Mouse (Mus musculus): ENCODE measurements around the gene Ctc1. TPM values are rescaled to one million over a fixed set of nuclear protein-coding genes. Genes with fewer than 3 reads are reported as not detected.

Ctc1 gene
- polyA plus RNA-seq, 2 experiments from 2014 or later = 8.7 to 14.6 TPM

DNA sequence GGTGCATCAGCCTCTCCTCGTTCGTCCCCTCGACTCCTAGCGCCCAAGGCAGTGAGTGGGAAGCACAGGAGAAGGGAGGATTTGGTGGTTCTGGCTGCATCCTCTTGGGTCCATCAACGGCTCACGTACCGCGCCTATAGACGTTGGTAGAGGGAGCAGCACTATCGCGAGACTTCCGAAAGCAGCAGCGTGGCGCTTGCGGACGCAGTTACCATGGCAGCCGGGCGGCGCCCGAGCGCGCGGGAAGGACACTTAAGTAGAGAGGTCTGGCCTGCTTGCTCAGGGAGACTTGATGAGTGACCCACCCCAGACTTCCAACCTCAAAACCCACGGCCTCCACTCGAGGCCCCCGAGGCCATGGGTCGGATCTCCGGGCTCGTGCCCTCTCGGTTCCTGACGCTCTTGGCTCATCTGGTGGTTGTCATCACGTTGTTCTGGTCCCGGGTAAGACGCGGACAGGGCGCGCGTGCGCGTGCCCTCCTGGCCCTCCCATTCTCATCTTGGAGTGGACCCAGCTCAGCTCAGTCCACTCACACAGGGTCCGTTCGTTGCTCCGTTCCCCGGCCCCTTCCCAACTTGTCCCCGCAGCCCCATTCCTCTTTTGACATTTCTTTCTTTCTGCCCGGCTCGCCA lies 55.0 kb downstream of the Ctc1 start, which contains the start of gene Tmem107:
Gene Tmem107, plus strand, starts transcription at position 217 of the 633 bp plus-strand sequence.
- peak; percentile 84 for ATAC-seq

DNA sequence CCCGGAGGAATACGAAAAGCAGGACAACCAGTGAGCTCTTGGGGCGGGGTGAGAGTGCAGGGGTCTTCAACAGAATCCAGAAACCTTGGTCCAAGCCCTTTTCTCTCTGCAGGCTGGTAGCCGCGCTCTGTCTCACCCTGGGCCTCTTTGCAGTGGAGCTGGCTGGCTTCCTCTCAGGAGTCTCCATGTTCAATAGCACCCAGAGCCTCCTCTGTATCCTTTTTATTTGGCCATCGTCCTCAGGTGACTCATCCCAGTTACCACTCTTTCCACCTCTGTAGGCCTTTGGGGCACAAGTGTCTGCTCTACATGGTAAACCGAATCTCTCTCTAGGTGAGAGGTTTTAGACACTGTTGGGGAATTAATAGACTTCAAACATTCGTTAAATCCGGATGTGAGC lies 55.6 kb downstream of the Ctc1 start:
- ATAC-seq = no peak

DNA sequence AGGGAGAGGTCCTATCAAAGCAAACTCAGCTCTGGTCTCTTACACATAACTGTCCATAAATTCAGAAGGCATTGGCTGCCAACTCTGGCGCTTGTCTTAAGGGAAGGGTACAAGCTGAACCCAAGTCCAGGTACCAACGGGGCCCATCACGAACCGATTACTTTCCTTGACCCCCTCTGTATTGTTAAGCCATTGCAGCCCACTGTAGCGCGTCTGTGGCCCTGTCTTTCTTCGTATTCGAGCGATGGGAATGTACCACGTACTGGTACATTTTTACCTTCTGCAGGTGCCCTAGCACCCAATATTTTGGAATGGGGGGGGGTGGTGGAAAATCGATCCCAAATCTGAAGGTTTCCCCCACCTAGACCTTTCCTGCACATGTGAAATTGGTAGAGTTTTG lies 56.5 kb downstream of the Ctc1 start:
- ATAC-seq = no peak

DNA sequence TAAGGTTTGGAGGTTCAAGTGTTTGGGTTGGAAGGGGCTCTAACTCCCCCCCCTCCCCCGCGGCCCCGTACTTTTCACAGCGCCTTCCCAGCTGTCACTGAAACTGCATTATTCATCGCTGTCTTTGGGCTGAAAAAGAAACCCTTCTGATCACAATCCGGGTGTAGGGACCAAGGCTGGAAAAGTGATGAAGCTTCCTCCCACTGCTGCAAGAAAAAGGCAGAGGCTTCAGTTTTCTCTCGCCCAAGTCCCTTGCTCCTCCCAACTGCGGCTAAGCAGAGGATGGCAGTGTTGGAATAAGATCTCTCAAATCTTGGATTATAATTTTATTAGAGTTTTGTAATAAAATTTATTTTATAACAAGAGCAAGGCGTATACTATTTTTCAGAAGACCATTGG lies 57.0 kb downstream of the Ctc1 start:
- no peak for ATAC-seq

DNA sequence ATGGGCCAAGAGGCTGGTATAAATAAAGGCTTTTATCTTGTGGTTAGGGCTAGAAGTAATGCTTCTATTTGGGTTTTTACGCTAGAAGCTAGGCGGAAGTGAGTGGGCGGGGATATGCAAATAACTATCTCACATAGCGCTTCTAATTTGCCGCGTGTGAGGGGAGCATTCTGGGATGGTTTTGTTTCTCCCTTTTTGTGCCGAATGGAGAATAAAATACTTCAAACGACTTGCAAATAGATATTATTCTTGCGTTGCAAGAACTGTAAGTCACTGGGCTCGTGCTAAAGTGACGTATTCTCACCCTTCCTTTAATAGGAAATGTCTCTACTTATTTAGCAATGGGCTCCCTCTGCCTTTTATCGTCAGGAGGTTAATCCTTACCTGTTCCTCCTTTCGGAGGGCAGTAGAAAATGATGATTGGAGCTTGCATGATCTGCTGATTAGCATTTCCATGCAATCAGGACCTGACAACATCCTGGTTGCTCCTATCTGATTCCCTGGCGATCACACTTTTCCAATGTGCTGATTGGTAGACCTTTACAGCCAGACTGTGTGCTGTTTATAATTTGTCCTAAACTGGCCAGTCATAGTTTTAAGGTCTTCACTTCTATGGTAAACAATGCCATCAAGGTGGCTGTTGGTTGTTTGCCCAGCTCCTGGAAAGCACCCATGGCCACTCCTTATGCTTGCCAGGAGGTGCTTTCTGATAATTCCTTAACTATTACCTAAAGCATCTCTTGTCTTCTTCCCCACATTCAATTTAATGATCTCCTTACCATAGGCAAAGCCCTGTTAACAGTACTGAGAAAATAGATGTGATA lies 57.6 kb downstream of the Ctc1 start:
- peak; percentile 65 for ATAC-seq

DNA sequence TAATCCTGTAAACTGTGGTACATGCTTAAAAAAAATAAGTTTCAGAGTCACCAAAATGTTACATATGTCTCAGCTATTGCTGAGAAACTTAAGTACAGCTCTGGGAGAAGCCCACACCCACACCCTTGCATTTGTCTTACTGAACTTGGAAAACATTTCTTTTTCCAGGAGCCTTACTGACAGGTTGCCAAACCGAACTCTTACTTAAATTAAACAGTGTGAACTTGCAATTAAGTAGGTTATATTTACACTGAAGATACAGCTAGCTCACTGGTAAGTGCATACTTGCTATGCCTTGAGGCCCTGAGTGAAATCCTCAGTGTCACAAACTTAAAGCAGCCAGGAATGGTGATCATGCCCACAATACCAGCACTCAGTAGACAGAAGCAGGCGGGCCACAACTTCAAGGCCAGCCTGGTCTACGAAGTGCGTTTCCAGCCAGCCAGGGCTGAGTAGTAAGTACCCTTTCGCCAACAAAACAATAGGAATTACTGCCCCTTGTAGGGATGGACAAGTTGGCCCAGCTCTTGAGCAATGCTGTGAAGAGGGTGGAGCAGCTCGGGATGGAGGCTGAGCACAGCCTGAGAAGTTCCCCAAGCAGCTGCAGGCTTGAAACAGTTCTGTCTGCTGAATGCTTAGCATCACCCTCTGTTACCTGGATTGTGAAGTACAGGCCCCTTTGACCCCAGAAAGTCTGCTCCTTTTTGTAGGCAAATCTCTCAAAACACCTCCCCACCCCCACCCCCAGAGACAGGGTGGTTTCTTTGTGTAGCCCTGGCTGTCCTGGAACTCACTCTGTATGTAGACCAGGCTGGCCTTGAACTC lies 58.5 kb downstream of the Ctc1 start:
- ATAC-seq = no peak

DNA sequence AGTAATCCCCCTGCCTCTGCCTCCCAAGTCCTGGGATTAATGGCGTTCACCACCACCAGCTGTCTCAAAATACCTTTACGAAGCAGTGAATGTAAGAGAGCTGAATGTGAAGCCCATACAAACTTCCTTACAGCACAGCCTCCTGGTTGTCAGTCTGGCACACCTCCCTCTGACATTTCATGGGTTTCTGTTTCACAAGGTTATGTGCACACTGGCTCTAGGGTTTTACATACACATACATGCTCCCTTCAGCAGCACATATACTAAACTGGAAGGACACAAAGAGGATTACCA lies 59.0 kb downstream of the Ctc1 start:
- ATAC-seq = no peak

DNA sequence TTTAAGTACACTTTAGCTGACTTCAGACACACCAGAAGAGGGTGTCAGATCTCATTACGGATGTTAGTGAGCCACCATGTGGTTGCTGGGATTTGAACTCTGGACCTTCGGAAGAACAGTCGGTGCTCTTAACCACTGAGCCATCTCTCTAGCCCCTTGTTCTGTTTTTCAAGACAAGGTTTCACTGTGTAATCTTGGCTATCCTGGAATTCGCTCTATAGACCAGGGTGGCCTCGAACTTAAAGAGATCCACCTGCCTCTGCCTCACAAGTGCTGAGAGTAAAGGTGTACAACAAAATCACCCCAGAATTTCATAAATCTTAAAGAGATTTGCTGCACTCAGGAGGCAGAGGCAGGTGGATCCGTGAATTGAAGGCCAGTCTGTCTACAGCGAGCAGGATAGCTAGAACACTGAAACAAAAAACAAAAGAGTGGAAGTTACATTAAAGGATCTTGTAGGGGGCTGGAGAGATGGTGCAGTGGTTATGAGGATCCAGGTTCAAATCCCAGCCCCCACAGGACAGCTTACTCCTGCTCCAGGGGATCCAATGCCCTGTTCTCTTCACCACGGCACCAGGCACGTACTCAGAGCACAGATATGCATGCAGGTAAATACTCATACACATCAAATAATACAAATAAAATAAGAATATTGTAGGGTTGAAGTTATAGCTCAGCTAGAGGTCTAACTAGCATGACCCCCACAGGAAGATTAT lies 60.2 kb downstream of the Ctc1 start:
- ATAC-seq = no peak

DNA sequence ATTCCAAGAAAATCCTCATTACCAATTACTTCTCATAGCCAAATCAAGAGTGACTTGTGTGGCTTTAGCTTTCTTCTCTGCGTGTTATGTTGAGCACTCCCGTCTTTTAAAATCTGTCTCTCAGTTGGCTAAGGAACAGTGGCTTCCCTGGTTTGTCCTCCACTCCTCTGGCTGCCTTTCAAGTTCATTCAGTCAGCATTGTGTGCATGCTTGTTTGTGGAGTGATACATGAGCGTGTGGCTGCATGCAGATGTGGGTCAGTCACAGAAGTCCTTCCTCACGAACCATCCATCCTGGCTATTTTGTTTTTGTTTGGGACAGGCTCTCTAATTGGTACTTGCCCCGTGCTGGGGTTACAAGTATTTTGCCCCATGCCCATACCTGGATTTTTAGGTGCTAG lies 60.9 kb downstream of the Ctc1 start:
- ATAC-seq = no peak

DNA sequence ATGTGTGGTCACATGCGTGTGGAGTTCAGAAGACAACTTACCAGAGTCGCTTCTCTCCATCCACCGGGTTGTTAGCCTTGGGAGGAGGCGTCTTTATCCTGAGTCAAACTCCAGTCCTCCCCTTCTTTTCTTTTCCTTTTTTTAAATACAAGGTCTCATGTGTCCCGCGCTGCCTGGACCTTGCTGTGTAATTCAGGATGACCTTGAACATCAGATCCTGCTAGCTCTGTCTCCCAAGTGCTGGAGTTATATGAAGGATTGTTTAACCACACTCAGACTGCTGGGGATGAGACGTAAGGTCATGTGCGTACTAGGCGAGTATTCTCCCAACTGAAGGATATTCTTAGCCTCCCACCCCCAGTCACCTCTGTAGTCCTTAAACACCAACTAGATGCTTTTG lies 61.6 kb downstream of the Ctc1 start:
- ATAC-seq = no peak

DNA sequence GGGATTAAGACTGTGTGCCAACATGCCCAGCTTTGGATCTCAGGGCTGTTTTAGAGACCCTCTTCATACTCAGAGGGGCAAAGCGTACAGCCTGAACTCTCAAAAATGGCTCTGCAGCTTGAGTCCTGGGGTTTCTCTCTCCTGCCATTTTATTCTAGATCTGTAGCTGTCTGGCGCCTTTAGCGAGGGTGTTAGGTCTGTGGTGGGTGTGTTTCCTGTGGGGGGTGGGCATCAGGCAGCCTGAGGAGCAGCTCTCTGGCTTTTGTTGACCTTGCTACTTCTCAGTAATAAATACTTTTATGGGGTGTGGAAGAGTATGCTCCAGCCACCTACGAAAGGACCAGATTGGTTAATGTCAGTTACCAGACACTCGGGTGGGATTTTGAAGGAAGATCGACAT lies 62.3 kb downstream of the Ctc1 start:
- no peak for ATAC-seq

DNA sequence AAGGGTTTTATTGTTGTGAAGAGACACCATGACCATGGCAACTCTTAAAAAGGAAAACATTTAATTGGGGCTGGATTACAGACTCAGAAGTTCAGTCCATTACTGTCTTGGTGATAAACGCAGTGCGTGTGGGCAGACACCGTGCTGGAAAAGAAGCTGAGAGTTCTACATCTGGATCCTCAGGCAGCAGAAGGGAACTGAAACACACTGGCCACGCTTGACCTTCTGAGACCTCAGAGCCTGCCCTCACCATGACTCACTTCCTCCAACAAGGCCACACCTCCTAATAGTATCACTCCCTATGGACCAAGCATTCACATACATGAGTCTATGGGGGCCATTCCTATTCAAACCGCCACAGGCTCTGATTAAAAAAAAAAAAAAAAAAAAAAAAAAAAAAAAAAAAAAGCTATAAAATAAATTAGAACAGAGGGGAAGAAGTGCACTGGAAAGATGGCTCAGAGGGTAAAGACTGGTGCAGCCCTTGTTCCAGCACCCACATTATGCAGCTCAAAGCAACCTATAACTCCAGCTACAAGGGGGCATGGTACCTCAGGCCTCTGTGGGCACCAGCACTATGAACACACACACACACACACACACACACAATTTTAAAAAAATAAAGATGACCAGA lies 63.2 kb downstream of the Ctc1 start:
- no peak for ATAC-seq

DNA sequence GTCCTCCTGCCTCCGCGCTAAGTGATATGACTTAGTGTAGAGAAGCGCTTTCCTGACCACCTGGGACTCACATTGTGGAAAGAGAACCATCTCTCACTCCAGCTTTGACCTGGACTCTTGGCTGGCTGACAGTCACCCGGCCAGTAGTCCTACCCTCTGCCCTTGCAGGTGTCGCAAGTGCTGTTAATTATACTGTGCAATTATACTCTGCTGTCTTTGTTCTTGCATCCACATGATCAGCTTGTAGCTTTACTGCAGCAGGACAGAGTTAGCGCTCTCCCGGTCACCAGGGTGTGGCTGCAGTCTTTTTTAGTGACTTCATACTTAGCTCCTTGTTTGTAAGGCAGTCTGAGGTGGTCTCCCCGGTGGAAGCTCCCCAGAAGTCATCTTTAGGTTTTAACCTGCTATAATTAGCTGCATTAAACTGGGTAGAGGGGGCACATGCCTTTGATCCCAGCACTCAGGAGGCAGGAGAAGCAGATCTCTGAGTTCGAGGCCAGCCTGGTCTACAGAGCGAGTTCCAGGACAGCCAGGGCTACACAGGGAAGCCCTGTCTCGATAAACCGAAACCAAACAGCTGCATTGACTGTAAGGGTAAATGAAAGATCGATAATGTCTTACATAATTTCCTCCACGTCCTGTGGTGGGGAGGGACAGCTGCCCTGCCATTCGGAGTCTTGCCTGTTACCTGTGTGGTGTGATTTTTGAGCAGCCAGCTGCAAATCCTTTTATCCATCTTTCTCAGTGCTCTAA lies 64.6 kb downstream of the Ctc1 start:
- ATAC-seq = no peak

DNA sequence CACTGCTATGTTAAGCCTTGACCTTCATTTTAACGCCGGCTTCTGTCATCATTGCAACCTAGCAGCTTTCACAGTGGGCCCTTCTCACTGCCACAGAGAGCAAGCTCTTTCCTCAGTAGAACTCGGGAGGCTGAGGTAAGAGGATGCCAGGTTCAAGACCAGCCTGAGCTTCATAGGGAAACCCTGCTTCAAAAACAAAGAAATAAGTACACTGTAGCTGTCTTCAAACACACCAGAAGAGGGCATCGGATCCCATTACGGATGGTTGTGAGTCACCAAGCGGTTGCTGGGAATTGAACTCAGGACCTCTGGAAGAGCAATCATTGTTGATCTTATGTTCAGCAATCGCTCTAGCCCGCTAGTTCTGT lies 65.1 kb downstream of the Ctc1 start:
- ATAC-seq = no peak

DNA sequence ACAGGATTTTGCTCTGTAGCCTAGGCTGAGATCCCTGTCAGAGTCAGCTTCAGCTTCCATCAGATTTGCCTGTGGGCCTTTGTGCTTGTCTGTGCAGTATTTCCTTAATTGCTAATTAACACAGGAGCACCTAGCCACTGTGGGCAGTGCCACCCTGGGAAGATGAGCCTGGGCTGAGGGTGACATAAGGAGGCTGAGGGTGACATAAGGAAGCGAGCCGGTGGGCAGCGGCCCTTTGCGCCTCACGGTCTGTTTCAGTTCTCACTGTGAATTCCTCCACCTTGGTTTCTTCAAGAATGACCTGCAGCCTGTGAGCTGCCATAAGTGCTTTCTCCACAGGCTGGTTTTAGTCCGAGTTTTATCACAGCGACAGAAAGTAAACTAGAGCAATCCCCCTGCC lies 65.9 kb downstream of the Ctc1 start:
- ATAC-seq = no peak

DNA sequence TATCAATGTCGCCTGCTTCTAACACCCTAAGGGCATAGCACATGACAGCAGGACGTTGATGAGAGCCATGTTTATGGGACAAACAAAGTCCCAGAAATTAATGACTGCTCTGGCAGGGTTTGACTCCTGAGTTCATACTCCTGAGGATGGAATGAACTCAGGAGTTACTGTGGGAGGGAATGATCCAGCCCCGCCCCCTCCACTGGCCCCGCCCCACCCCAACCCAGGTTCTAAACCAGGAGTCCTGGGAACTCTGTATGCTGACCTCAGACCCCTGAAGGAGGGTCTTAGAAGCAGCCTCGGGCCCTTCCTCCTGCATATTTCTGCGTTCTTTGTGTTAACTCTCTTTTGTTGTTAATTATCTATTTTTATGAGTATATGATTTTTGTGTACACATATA lies 69.9 kb downstream of the Ctc1 start:
- ATAC-seq = no peak

Other genes starting within 250 kb of the Ctc1 start
- 10 to 100 TPM; 31.4 to 37.2 TPM for gene Ndel1, start 144.1 kb upstream of the Ctc1 start, polyA plus RNA-seq (2017; shearing (Covaris generic))
- not detected for gene Rnf222, start 127.4 kb upstream of the Ctc1 start, polyA plus RNA-seq (2017; shearing (Covaris generic))
- gene Rpl26, start 114.3 kb upstream of the Ctc1 start, polyA plus RNA-seq (2017; shearing (Covaris generic)) = 1,000 to 10,000 TPM; 2,145 to 2,203 TPM
- gene Odf4, start 88.8 kb upstream of the Ctc1 start, polyA plus RNA-seq (2017; shearing (Covaris generic)) = not detected
- under 1 TPM; 0.10 to 0.28 TPM for gene Arhgef15, start 58.4 kb upstream of the Ctc1 start, polyA plus RNA-seq (2017; shearing (Covaris generic))
- gene Slc25a35, start 47.8 kb upstream of the Ctc1 start, polyA plus RNA-seq (2017; shearing (Covaris generic)) = 1 to 10 TPM; 7.2 to 7.6 TPM
- 10 to 100 TPM; 42.2 to 48.3 TPM for gene Rangrf, start 40.7 kb upstream of the Ctc1 start, polyA plus RNA-seq (2017; shearing (Covaris generic))
- gene Pfas, start 7.5 kb upstream of the Ctc1 start, polyA plus RNA-seq (2017; shearing (Covaris generic)) = 10 to 100 TPM; 20.4 to 26.3 TPM
- 10 to 100 TPM; 24.3 to 33.5 TPM for gene Aurkb, start 29.7 kb downstream of the Ctc1 start, polyA plus RNA-seq (2017; shearing (Covaris generic))
- 1 to 10 TPM; 2.1 to 2.4 TPM for gene Borcs6, start 43.8 kb downstream of the Ctc1 start, polyA plus RNA-seq (2017; shearing (Covaris generic))
- 1 to 10 TPM; 4.4 to 7.1 TPM for gene Tmem107, start 54.9 kb downstream of the Ctc1 start, polyA plus RNA-seq (2017; shearing (Covaris generic))
- gene Vamp2, start 72.6 kb downstream of the Ctc1 start, polyA plus RNA-seq (2017; shearing (Covaris generic)) = 10 to 100 TPM; 27.6 to 27.9 TPM
- gene Per1, start 79.3 kb downstream of the Ctc1 start, polyA plus RNA-seq (2017; shearing (Covaris generic)) = 1 to 10 TPM; 4.5 to 6.7 TPM
- gene Hes7, start 104.5 kb downstream of the Ctc1 start, polyA plus RNA-seq (2017; shearing (Covaris generic)) = not detected
- not detected for gene 9130213A22Rik, start 106.7 kb downstream of the Ctc1 start, polyA plus RNA-seq (2017; shearing (Covaris generic))
- under 1 TPM in 1 of 2 experiments, not detected in 1; 0.09 TPM for gene Aloxe3, start 110.0 kb downstream of the Ctc1 start, polyA plus RNA-seq (2017; shearing (Covaris generic))
- not detected for gene Alox12b, start 141.1 kb downstream of the Ctc1 start, polyA plus RNA-seq (2017; shearing (Covaris generic))
- 1 to 10 TPM; 2.2 to 5.0 TPM for gene Alox8, start 181.9 kb downstream of the Ctc1 start, polyA plus RNA-seq (2017; shearing (Covaris generic))
- under 1 TPM; 0.24 to 0.48 TPM for gene Gucy2e, start 221.1 kb downstream of the Ctc1 start, polyA plus RNA-seq (2017; shearing (Covaris generic))

Data from activated CD4-positive, CD25-positive, alpha-beta regulatory T cell, adult 4 months (primary cell).